ENCODE assay signal across 8 mouse cellular contexts in genomic region chr19:45658556-45659268, GRCm38 (mm10). TPM values are rescaled to one million over a fixed set of nuclear protein-coding genes. Genes with fewer than 3 reads are reported as not detected.
A peak's percentile ranks its signal among the peaks of the same experiment; 100 is the strongest.
DNase-seq lines count a peak whose midpoint lies in the region; ATAC-seq and TF ChIP-seq lines count a peak whose summit lies in the region.

No protein-coding gene starts in this region.

- intact Hi-C loops in heart, postnatal 36 days (cut with DNase I): no loop called here

- no peaks in the 10 kb centered on the region for H3K36me3 ChIP-seq in heart, embryonic 11.5 days (ENCODE audit: control insufficient read depth, insufficient read depth, low read length)
- H3K36me3 ChIP-seq in G1E (replicated peaks): peaks cover 21% of the 10 kb centered on the region
- no peaks in the 10 kb centered on the region for H3K36me3 ChIP-seq in forebrain, postnatal 0 days (ENCODE audit: insufficient read depth)
- no peaks in the 10 kb centered on the region for H3K36me3 ChIP-seq in liver, embryonic 15.5 days (replicated peaks)

- peak overlapping the region; percentile 95; the same call in 1 of the 2 replicates for H3K27ac ChIP-seq in heart, embryonic 11.5 days (ENCODE audit: low read depth, low read length)
- no peak overlapping the region for H3K27ac ChIP-seq in forebrain, postnatal 0 days (ENCODE audit: low read depth, low read length)
- peak overlapping the region; percentile 95 for H3K27ac ChIP-seq in liver, embryonic 15.5 days (replicated peaks)

- whole genome bisulfite sequencing in heart, embryonic 11.5 days (ENCODE audit: insufficient replicate concordance): 60% methylated on average over 10 of the region's 10 CpGs
- 61% methylated on average over 10 of the region's 10 CpGs for WGBS in forebrain, postnatal 0 days
- 32% methylated on average over 10 of the region's 10 CpGs for WGBS in liver, embryonic 15.5 days (ENCODE audit: insufficient replicate concordance)

- H3K27me3 ChIP-seq in heart, embryonic 11.5 days (ENCODE audit: control insufficient read depth, insufficient read depth, low read length): no peaks in the 10 kb centered on the region
- no peaks in the 10 kb centered on the region for H3K27me3 ChIP-seq in G1E (ENCODE audit: insufficient read depth, low read length)
- no peaks in the 10 kb centered on the region for H3K27me3 ChIP-seq in forebrain, postnatal 0 days (ENCODE audit: insufficient read depth, low read length)
- H3K27me3 ChIP-seq in liver, embryonic 15.5 days: no peaks in the 10 kb centered on the region

- no peak for DNase-seq in heart, postnatal 36 days
- peak; percentile 37 for DNase-seq in G1E (ENCODE audit: low spot score)
- peak; percentile 30 for DNase-seq in forebrain, postnatal 0 days
- no peak for DNase-seq in left cerebral cortex, adult 8-10 months (ENCODE audit: low spot score in 2 of 2)
- DNase-seq in cerebellum, adult 9-11 months: no peak
- DNase-seq in B cell, adult 2 months: no peak

- peak overlapping the region; percentile 99 for H3K9ac ChIP-seq in heart, embryonic 11.5 days (ENCODE audit: low read depth, low read length)
- H3K9ac ChIP-seq in forebrain, postnatal 0 days: peak overlapping the region; percentile 95
- peak overlapping the region; percentile 100 for H3K9ac ChIP-seq in liver, embryonic 15.5 days

- H3K4me1 ChIP-seq in heart, embryonic 11.5 days (ENCODE audit: control insufficient read depth, insufficient read depth, low read length): peaks cover 28% of the 10 kb centered on the region
- peaks cover 68% of the 10 kb centered on the region for H3K4me1 ChIP-seq in G1E (ENCODE audit: insufficient read depth, low read depth, low read length)
- peaks cover 5% of the 10 kb centered on the region; the same call in 1 of the 2 replicates for H3K4me1 ChIP-seq in forebrain, postnatal 0 days (ENCODE audit: insufficient read depth)
- H3K4me1 ChIP-seq in liver, embryonic 15.5 days (replicated peaks): peaks cover 51% of the 10 kb centered on the region

- no peak for TF ChIP-seq CTCF in G1E (IDR thresholded peaks at IDR 0.05; ENCODE audit: low read depth, low read length)
- no peak for TF ChIP-seq CTCF in forebrain, postnatal 0 days (IDR thresholded peaks at IDR 0.05; ENCODE audit: low read depth)

- no peak for ATAC-seq in heart, embryonic 11.5 days (replicated peaks; ENCODE audit: insufficient number of reproducible peaks, low FRiP score, low TSS enrichment)
- ATAC-seq in G1E (ENCODE audit: extremely low read depth, insufficient number of reproducible peaks, low FRiP score, poor library complexity, severe bottlenecking): no peak
- no peak for ATAC-seq in forebrain, postnatal 0 days
- ATAC-seq in liver, embryonic 15.5 days (ENCODE audit: insufficient read depth): no peak

- peak overlapping the region; percentile 93 for H3K4me3 ChIP-seq in heart, embryonic 11.5 days (ENCODE audit: low read depth, low read length)
- peak overlapping the region; percentile 96 for H3K4me3 ChIP-seq in G1E (ENCODE audit: low read depth, low read length)
- H3K4me3 ChIP-seq in forebrain, postnatal 0 days (ENCODE audit: low read depth, low read length): peak overlapping the region; percentile 80
- H3K4me3 ChIP-seq in liver, embryonic 15.5 days (replicated peaks): peak overlapping the region; percentile 95

- no peaks in the 10 kb centered on the region for H3K9me3 ChIP-seq in heart, embryonic 11.5 days (replicated peaks; ENCODE audit: control insufficient read depth, low read length)
- H3K9me3 ChIP-seq in G1E (replicated peaks): no peaks in the 10 kb centered on the region
- no peaks in the 10 kb centered on the region for H3K9me3 ChIP-seq in forebrain, postnatal 0 days (ENCODE audit: low read length)
- no peaks in the 10 kb centered on the region for H3K9me3 ChIP-seq in liver, embryonic 15.5 days (replicated peaks)

- H3K4me2 ChIP-seq in heart, embryonic 11.5 days: peak overlapping the region; percentile 88
- H3K4me2 ChIP-seq in forebrain, postnatal 0 days (ENCODE audit: low read depth): peak overlapping the region; percentile 75
- peak overlapping the region; percentile 83 for H3K4me2 ChIP-seq in liver, embryonic 15.5 days

RNA-seq across cellular contexts. Expression of gene Fbxw4, which starts 1.4 kb away (rescaled TPM):
- polyA plus RNA-seq in heart, embryonic 11.5 days (2014; fragmentation: Nextera tagmentation; extraction: Ambion mirVana): 2.7 and 4.2 TPM in 2 replicates
- total RNA-seq in heart, postnatal 36 days (2021): 10 to 100 TPM; 28.1 to 29.4 TPM
- total RNA-seq in G1E (2014; fragmentation: Nextera tagmentation): 59.8 and 104 TPM in 2 replicates
- 9.4 and 9.9 TPM in 2 replicates for total RNA-seq in G1E (2017)
- 49.8 and 52.2 TPM in 2 replicates for polyA plus RNA-seq in G1E (2012)
- 31.8 and 34.2 TPM in 2 replicates for total RNA-seq in forebrain, postnatal 0 days (2014; rRNA removed)
- polyA plus RNA-seq in forebrain, postnatal 0 days (2015; fragmentation: Nextera tagmentation; extraction: Ambion mirVana): 5.0 and 6.4 TPM in 2 replicates
- 2.4 and 3.5 TPM in 2 replicates for polyA plus RNA-seq in liver, embryonic 15.5 days (2015; fragmentation: Nextera tagmentation; extraction: Ambion mirVana)
- 10 to 100 TPM; 38.2 to 42.3 (median 39.7) TPM for total RNA-seq in left cerebral cortex, adult 8-10 months (2022)

Comparison
In these comparisons a context has a peak if more than half of its experiments do, and no peak if none do; other contexts are left out.
1. DNase-seq: peak in G1E (single experiment) and forebrain, postnatal 0 days (single experiment); none in heart, postnatal 36 days (0 of 2), left cerebral cortex, adult 8-10 months (0 of 2), cerebellum, adult 9-11 months (single experiment) and B cell, adult 2 months (0 of 2).
2. Peak in every context shown above with its lines, with median percentiles within 50 percentile points of each other: H3K4me2 ChIP-seq, H3K4me3 ChIP-seq and H3K9ac ChIP-seq.